In genomic region chr13:72264416-72264815, GRCm38 (mm10) we compare ENCODE assay signal across 14 mouse cellular contexts.
"Had no signal": no experiment of that assay in that cellular context is flagged by ENCODE, and none has a peak within 500 bp of the region (broad histone marks: within the 10 kb centered on the region; RNA-seq: fewer than 3 reads in every experiment).

No protein-coding gene starts in this region.

- H3K36me3 ChIP-seq: liver, embryonic 13.5 days; midbrain, embryonic 10.5 days; stomach, embryonic 15.5 days had no signal

- ATAC-seq: lung, postnatal 0 days had no signal

- H3K9ac ChIP-seq: liver, embryonic 13.5 days; stomach, embryonic 15.5 days had no signal

- H3K4me2 ChIP-seq: liver, embryonic 13.5 days; stomach, embryonic 15.5 days had no signal

- H3K4me1 ChIP-seq: liver, embryonic 13.5 days; megakaryocyte, embryonic 14.5 days; midbrain, embryonic 10.5 days; stomach, embryonic 15.5 days had no signal

- H3K27ac ChIP-seq: liver, embryonic 13.5 days; midbrain, embryonic 10.5 days; stomach, embryonic 15.5 days had no signal

- H3K9me3 ChIP-seq: liver, embryonic 13.5 days; midbrain, embryonic 10.5 days; stomach, embryonic 15.5 days had no signal

- H3K4me3 ChIP-seq: liver, embryonic 13.5 days; megakaryocyte, embryonic 14.5 days; midbrain, embryonic 10.5 days; stomach, embryonic 15.5 days had no signal

- DNase-seq: kidney, adult 18-20 months; kidney, adult 9 months; kidney, postnatal 14 days; kidney, postnatal 4 days; liver, embryonic 13.5 days; lung, adult 2 months; lung, postnatal 36 days; right cerebral cortex, postnatal 25 days; spleen, adult 18-20 months; thymus, postnatal 25 days had no signal

- H3K27me3 ChIP-seq: liver, embryonic 13.5 days; megakaryocyte, embryonic 14.5 days; stomach, embryonic 15.5 days had no signal
